In the genomic region with DNA sequence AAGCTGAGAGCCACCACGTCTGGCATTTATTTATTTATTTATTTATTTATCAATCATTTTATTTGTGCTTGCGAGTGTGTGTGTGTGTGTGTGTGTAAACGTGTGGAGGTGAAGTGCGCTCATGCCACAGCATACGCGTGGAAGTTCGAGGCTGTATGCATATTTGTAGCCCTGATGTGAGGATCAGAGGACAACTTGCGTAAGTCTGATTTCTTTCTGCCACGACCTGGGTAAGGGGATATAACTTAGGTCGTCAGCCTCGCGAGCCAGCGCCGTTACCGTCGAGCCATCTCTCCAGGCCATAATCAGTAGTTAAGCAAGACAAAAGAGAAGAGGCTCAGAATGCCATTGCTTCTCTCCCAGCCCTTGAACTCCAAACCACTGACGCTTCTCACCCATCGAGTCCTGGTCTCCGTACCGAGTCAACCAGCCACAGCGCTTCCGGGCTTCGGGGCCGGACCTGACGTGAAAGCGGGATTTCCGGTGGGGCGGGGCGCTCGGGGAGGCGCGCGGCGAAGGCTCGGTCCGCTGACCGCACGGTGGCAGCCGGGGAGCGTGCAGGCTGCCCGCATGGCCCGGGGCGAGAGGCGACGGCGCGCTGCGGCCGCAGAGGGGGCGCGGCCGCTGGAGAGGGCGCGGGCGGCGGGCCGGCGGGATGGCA, we compare ENCODE assay signal across 8 mouse cellular contexts. TPM values are rescaled to one million over a fixed set of nuclear protein-coding genes. Genes with fewer than 3 reads are reported as not detected.
DNase-seq lines count a peak whose midpoint lies in the region; ATAC-seq lines count a peak whose summit lies in the region.

A gene (plus strand): TSS at position 486 of the 661 bp plus-strand sequence.

- peak within 1 kb of the TSS; percentile 76 for H3K27ac ChIP-seq in lung, embryonic 16.5 days (ENCODE audit: low read length)

- peak within 1 kb of the TSS; percentile 90 for H3K9ac ChIP-seq in lung, embryonic 16.5 days (ENCODE audit: low read length)

- no peaks in the 10 kb centered on the region for H3K27me3 ChIP-seq in lung, embryonic 16.5 days (ENCODE audit: control insufficient read depth, insufficient read depth, low read depth, low read length)

- H3K9me3 ChIP-seq in lung, embryonic 16.5 days (ENCODE audit: control insufficient read depth, low read length) = no peaks in the 10 kb centered on the region

- DNase-seq in MEL-GATA-1-ER (ENCODE audit: extremely low read depth, low read depth) = peak; percentile 75
- DNase-seq in cerebellum, adult 9-10 months = peak; percentile 89
- peak; percentile 67 for DNase-seq in layer of hippocampus, adult 9-10 months (ENCODE audit: low spot score)
- DNase-seq in ovary, adult 18-20 months (ENCODE audit: low spot score) = peak; percentile 88
- DNase-seq in thymus, postnatal 0 days (ENCODE audit: low spot score) = peak; percentile 89

- peak within 1 kb of the TSS; percentile 71 for H3K4me3 ChIP-seq in lung, embryonic 16.5 days (ENCODE audit: low read length)

- H3K36me3 ChIP-seq in lung, embryonic 16.5 days (ENCODE audit: control insufficient read depth, insufficient read depth, low read length) = peaks cover 20% of the 10 kb centered on the region

- H3K4me1 ChIP-seq in lung, embryonic 16.5 days (replicated peaks; ENCODE audit: control insufficient read depth, insufficient read depth, low read length) = peaks cover 25% of the 10 kb centered on the region

- peak within 1 kb of the TSS; percentile 93 for H3K4me2 ChIP-seq in lung, embryonic 16.5 days (ENCODE audit: low read depth, low read length)

- ATAC-seq in frontal cortex, adult (ENCODE audit: low TSS enrichment) = peak; percentile 87
- ATAC-seq in hematopoietic stem cell, adult 5-6 weeks (replicated peaks in 1 of 2; ENCODE audit: insufficient read depth in 1 of 2, low FRiP score in 2 of 2, low TSS enrichment in 1 of 2, low read depth in 1 of 2, poor library complexity in 2 of 2, severe bottlenecking in 2 of 2) = peak; percentile 64 to 84
- peak; percentile 94 for ATAC-seq in lung, embryonic 16.5 days (ENCODE audit: low read depth)

- 1% methylated on average over 44 of the region's 58 CpGs for WGBS in lung, embryonic 16.5 days

RNA-seq across cellular contexts. Expression of the gene that starts here (rescaled TPM):
- 57.8 and 60.4 TPM in 2 replicates for total RNA-seq in hematopoietic stem cell, adult 5-6 weeks (2017)
- 9.0 and 13.7 TPM in 2 replicates for polyA plus RNA-seq in lung, embryonic 16.5 days (2015; fragmentation: Nextera tagmentation; extraction: Ambion mirVana)
- polyA plus RNA-seq in thymus, postnatal 0 days (2015; fragmentation: Nextera tagmentation; extraction: Ambion mirVana) = 39.9 and 42.0 TPM in 2 replicates

Comparison
In these comparisons a context has a peak if more than half of its experiments do, and no peak if none do; other contexts are left out.
1. Peak in every context shown above with its lines: DNase-seq, ATAC-seq, H3K4me3 ChIP-seq and H3K27ac ChIP-seq.